Mouse (Mus musculus) gastrocnemius, postnatal 10 days (tissue): ENCODE measurements at regions not wholly inside any gene's neighbourhood (a gene's known extent, or its start where the extent isn't known, plus 50 kb on each side); places are given as distances from the start of the nearest gene placed in this dataset.
"Not testable (repeated sequence)": the region's sequence is repeated elsewhere in the genome, so short reads cannot be mapped to it uniquely, and the experiment has no call there.

ENCODE experiments used
- DNase-seq: peaks from one replicate; pipeline ENCODE4 v3.0.0; 2021; ENCODE audit warnings: mixed read lengths

GRCm38 (mm10) chr10:19297669-19298068, 58.7 kb upstream of the Olig3 start:
- no peak for DNase-seq

- DNase-seq = no peak
Observed at GRCm38 (mm10) chr10:19295388-19296013, 60.8 kb upstream of the Olig3 start.

GRCm38 (mm10) chr10:19291474-19291873, 64.9 kb upstream of the Olig3 start:
- DNase-seq = no peak

- DNase-seq = not testable (repeated sequence)
Observed at GRCm38 (mm10) chr10:19291039-19291438, 65.3 kb upstream of the Olig3 start.

DNA sequence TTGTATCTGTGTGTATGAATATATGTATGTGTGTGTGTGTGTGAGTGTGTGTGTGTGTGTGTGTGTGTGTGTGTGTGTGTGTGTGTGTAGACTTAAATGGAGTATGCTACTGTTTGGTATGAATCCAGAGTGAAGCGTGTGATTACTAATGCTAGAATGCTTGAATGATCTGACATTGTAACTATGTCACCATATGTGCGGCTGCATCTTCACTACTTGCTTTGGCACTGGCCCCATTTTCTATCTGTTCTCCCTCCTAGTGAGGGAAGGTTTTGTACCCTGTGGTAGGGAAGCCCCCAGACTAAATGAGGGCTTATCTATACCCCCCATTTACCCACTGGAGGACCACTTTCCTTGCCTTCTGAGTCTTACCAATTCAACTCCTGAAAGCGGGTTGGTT, 74.2 kb upstream of the Olig3 start:
- DNase-seq = no peak

DNA sequence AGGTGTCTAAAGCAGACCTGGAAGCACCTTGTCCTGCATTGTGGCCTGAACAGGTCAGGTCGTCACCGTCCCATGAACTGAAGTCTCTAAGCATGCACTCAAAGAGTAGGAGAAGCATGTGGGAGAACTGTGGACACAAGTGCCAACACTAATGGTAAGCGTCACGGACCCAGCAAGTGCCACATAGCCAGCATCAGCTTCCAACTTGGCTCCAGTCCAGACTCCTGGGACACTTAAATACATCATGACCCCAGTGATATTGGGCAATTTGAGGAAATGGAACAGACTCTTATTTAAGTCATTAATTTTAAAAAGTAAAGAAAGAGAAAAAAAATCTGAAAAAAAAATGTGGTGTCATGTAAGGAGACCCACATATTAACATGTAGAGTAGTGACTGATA, 75.3 kb upstream of the Olig3 start:
- no peak for DNase-seq

DNA sequence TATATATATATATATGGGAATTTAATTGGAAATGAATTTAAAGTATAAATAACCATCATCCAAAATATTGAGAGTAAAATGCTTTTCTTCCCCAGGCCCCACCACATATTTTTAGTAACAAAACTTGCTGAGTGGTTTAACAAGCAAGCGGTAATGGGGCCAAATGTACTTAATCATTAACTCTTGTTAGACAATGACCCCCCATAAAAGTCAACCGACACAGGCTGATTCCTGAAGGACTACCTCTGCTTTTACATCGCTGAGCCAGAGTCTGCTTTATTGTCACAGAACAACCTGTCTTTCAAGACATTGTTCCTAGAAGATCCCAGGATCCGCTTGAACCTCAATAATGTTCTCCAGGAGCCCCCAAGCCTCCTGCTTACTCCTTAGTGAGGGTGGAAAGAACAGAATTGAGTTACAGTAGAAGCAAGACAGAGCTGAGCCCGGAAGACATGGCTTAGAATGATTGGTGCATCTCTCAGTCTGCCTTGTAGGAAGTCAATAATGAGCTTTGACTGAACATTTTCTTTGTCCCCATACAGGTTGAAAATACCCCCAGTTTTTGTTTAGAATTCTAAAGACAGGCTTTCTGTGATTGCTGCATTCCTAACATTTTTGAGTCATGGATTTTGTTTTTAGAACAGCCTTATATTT, 78.0 kb upstream of the Olig3 start:
- no peak for DNase-seq

GRCm38 (mm10) chr10:19277103-19277827, 79.1 kb upstream of the Olig3 start:
- DNase-seq = no peak

GRCm38 (mm10) chr10:19274985-19275384, 81.3 kb upstream of the Olig3 start:
- DNase-seq = no peak

- no peak for DNase-seq
Observed at GRCm38 (mm10) chr10:19269418-19269817, 86.9 kb upstream of the Olig3 start.

- no peak for DNase-seq
Observed at GRCm38 (mm10) chr10:19268051-19268450, 88.3 kb upstream of the Olig3 start.

- peak; percentile 22 for DNase-seq
Observed at GRCm38 (mm10) chr10:19240102-19240759, 116.1 kb upstream of the Olig3 start.

DNA sequence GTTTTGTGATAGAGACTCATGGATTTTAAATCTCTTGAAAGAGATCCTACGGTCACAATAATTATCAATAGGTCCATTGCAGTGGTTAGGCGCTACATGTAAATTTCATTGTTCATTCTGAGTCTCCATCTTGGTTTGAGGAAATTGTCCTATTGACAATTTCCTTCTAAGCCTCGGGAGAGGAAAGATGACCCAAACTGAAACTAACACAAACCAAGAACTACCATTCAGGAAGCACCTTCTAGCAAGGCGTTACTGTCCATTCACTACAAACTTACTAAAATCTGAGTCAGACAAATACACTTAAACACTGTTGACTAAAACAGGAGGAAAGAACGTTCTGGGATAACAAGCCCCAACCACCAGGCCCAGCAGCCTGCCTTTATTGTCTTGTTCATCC, 140.1 kb upstream of the Olig3 start:
- DNase-seq = no peak

DNA sequence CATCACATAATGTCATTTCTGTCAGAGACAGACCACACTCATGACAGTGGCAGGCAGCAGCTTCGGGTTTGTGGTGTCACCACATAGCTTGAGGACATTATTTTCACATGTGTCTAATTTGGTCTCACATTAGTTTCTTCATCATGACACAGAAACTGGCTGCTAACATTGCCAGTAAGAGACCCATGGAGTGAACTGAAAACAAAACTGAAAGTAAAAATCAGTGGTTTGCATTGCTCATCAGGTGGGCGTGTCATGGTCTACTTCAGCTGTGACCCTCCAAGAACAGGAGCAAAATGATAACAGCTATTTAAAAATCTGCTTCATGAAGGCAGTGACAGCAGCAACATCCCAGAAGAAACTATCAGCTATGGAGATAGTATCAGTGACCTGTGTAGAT, 146.6 kb upstream of the Olig3 start:
- DNase-seq = no peak

DNA sequence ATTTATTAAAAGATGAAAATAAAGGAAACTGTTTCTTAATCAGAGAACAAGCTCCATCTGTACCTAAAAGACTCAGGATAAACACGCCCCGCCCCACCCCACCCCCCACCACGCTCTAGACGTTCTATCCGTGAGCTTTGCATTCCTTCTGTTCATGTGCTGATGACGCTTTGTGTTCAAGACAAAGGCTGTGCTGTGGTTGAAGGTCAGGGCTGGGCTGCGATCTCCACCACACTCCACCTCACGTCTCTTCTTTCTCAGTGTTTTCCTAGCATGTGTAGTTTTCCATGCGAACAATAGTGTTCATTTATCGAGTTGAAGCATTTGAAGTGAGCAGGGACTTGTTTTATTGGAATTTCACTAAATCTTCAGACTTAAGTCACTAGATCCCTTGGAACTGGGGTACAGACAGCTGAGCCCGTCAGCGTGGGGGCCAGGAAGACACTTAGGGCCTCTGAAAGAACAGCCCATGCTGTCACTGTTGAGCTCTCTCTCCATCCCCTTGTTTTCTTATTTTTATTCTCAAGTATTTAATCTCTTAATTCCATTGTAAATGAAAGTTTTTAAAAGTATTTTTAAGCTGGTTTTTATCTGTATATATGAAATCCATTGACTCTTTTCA, 148.1 kb upstream of the Olig3 start:
- DNase-seq = no peak

DNA sequence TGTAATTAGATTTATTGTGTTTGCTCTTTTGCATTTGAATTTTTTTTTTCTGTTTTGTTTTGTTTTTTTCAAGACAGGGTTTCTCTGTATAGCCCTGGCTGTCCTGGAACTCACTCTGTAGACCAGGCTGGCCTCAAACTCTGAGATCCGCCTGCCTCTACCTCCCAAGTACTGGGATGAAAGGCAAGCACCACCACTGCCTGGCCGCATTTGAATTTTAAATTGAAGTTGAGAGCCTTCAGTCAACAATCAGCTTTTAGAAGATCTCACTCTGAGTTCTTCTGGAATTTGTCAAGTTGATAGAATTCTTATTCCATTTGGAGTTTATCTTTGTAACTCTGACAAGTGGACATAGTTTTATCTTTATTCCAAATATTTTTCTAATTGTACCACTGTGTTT, 148.8 kb upstream of the Olig3 start:
- DNase-seq = no peak

DNA sequence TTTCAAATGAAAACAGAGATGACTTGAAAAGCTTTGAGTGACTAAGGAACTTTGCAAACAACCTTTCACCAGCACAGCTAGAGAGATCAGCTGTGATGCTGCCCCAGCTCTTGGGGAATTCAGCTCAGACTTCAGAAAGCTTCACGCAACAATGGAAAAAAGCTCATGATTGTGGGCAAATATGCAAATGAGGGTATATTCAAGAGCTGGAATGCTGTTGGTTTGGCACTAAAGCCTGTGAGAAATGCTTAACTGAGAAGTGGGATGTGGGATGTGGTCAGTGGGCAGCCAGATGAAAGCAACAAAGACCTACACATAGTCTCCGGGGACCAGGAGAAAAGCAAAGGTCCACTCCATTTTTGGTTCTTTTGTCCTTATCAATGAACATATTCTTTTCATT, 156.0 kb upstream of the Olig3 start:
- no peak for DNase-seq

DNA sequence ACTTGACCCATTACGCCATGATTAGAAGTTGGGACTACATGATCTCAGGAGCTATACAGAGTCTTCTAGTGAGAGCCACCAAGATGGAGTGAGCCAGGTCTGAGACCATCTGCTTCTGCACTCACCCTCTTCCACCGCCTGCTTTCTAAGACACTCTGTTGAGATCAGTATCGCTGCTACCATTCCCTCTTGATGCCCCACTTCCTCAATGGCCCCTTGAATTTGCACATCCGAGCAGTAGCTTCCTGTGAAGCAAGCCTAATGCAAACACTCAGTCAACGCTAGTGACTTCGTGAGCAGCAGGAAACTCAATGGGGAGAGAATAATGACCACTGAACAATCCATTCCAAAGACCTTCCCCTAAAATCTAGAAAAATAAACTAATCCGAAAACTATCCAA, 160.7 kb upstream of the Olig3 start:
- DNase-seq = no peak

GRCm38 (mm10) chr10:19194646-19195045, 161.7 kb upstream of the Olig3 start:
- no peak for DNase-seq

GRCm38 (mm10) chr10:19192971-19193758, 163.2 kb upstream of the Olig3 start:
- DNase-seq = no peak

DNA sequence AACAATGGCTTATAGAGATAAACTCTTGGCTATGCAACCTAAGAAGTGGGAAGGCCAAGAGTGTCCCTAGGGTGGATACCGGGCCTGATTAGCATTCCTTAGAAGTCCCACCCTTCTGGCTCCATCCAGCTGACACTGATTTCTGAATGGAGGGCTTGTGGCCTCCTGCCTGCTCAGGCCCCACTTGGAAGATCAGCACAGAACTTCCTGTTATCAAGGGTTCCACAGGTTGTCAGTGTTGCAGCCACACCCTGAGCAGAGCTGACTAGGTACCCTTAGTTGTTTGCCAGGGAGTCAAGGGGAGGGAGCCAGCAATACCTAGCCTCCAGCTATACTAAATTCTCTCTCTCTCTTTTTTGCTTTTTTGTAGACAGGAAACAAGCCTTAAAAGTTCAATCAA, 164.1 kb upstream of the Olig3 start:
- DNase-seq = no peak
